In genomic region chr17:10497781-10498420, GRCm38 (mm10) we compare ENCODE assay signal across 11 mouse cellular contexts.
DNase-seq lines count a peak whose midpoint lies in the region; ATAC-seq and TF ChIP-seq lines count a peak whose summit lies in the region.
"Had no signal": no experiment of that assay in that cellular context is flagged by ENCODE, and none has a peak within 500 bp of the region (broad histone marks: within the 10 kb centered on the region; RNA-seq: fewer than 3 reads in every experiment).

No protein-coding gene starts in this region.

- no peak for ATAC-seq in lung, embryonic 14.5 days (ENCODE audit: insufficient read depth)
- ATAC-seq in heart, embryonic 13.5 days (ENCODE audit: extremely low read depth, insufficient number of reproducible peaks, low FRiP score, low TSS enrichment) = no peak
- no peak for ATAC-seq in inflammation-experienced regulatory T-cells, adult 6 months

- TF ChIP-seq CTCF in lung, embryonic 14.5 days (IDR thresholded peaks at IDR 0.05; ENCODE audit: low read depth) = no peak
- TF ChIP-seq CTCF in olfactory bulb, adult 2 months (IDR thresholded peaks at IDR 0.05; ENCODE audit: insufficient read depth, low read depth, low read length) = no peak

- H3K27me3 ChIP-seq in lung, embryonic 14.5 days (ENCODE audit: insufficient read depth, low read length) = no peaks in the 10 kb centered on the region
- no peaks in the 10 kb centered on the region for H3K27me3 ChIP-seq in heart, embryonic 13.5 days (replicated peaks)
- H3K27me3 ChIP-seq: forebrain, embryonic 12.5 days had no signal

- no peak overlapping the region for H3K4me3 ChIP-seq in lung, embryonic 14.5 days (ENCODE audit: low read depth, low read length)
- H3K4me3 ChIP-seq in heart, embryonic 13.5 days = no peak overlapping the region
- no peak overlapping the region for H3K4me3 ChIP-seq in olfactory bulb, adult 2 months (ENCODE audit: insufficient read depth, low read depth, low read length)
- H3K4me3 ChIP-seq: forebrain, embryonic 12.5 days had no signal

- TF ChIP-seq POLR2A in olfactory bulb, adult 2 months (IDR thresholded peaks at IDR 0.05; ENCODE audit: insufficient read depth, low read depth, low read length) = no peak

- H3K36me3 ChIP-seq in lung, embryonic 14.5 days (ENCODE audit: insufficient read depth) = no peaks in the 10 kb centered on the region
- no peaks in the 10 kb centered on the region for H3K36me3 ChIP-seq in heart, embryonic 13.5 days
- H3K36me3 ChIP-seq: forebrain, embryonic 12.5 days had no signal

- H3K9me3 ChIP-seq in lung, embryonic 14.5 days (ENCODE audit: low read depth, low read length) = no peaks in the 10 kb centered on the region
- H3K9me3 ChIP-seq in heart, embryonic 13.5 days = no peaks in the 10 kb centered on the region
- H3K9me3 ChIP-seq: forebrain, embryonic 12.5 days had no signal

- peak overlapping the region; percentile 0; the same call in 1 of the 2 replicates for H3K27ac ChIP-seq in lung, embryonic 14.5 days (ENCODE audit: low read depth)
- H3K27ac ChIP-seq in heart, embryonic 13.5 days (replicated peaks) = peak overlapping the region; percentile 87
- H3K27ac ChIP-seq in olfactory bulb, adult 2 months (ENCODE audit: insufficient read depth, low read depth, low read length) = peak overlapping the region; percentile 32
- H3K27ac ChIP-seq: forebrain, embryonic 12.5 days; liver, embryonic 14.5 days had no signal

- 32% methylated on average over 4 of the region's 4 CpGs for WGBS in lung, embryonic 14.5 days
- 29% methylated on average over 4 of the region's 4 CpGs for WGBS in heart, embryonic 13.5 days
- 32% methylated on average over 4 of the region's 4 CpGs for WGBS in olfactory bulb, adult 2 months

- H3K4me2 ChIP-seq in lung, embryonic 14.5 days = no peak overlapping the region
- H3K4me2 ChIP-seq in heart, embryonic 13.5 days = peak overlapping the region; percentile 18; the same call in 1 of the 2 replicates
- H3K4me2 ChIP-seq: forebrain, embryonic 12.5 days had no signal

- H3K4me1 ChIP-seq in lung, embryonic 14.5 days (ENCODE audit: insufficient read depth) = peaks cover 17% of the 10 kb centered on the region; the same call in 1 of the 2 replicates
- H3K4me1 ChIP-seq in heart, embryonic 13.5 days = peaks cover 60% of the 10 kb centered on the region
- peaks cover 17% of the 10 kb centered on the region for H3K4me1 ChIP-seq in olfactory bulb, adult 2 months (ENCODE audit: control insufficient read depth, insufficient read depth, low read length)

- H3K9ac ChIP-seq in lung, embryonic 14.5 days = no peak overlapping the region
- H3K9ac ChIP-seq in heart, embryonic 13.5 days = peak overlapping the region; percentile 59
- H3K9ac ChIP-seq: forebrain, embryonic 12.5 days; liver, embryonic 14.5 days had no signal

- peak; percentile 21 for DNase-seq in gastrocnemius, adult 18-20 months (ENCODE audit: low spot score)
- DNase-seq in gastrocnemius, postnatal 25 days = no peak
- DNase-seq in lung, embryonic 14.5 days = no peak
- no peak for DNase-seq in lung, postnatal 25 days (ENCODE audit: low spot score)
- DNase-seq in c-Kit-positive CD71-positive TER-119-positive erythroid progenitor cells, embryonic 14.5 days (ENCODE audit: low spot score) = no peak
- DNase-seq: embryo, embryonic 11 days had no signal

Comparison
In these comparisons a context has a peak if more than half of its experiments do, and no peak if none do; other contexts are left out.
1. H3K27ac ChIP-seq: peak in every context shown above with its lines; median percentile 87 in heart, embryonic 13.5 days; 32 in olfactory bulb, adult 2 months; 0 in lung, embryonic 14.5 days.